Mouse (Mus musculus): ENCODE data around the gene Ano3. TPM values are rescaled to one million over a fixed set of nuclear protein-coding genes. Genes with fewer than 3 reads are reported as not detected.
"Not testable (repeated sequence)": the region's sequence is repeated elsewhere in the genome, so short reads cannot be mapped to it uniquely, and the experiment has no call there.

Gene Ano3
- 38.4 and 42.7 TPM in 2 replicates for polyA plus RNA-seq (2012; rRNA removed)

DNA sequence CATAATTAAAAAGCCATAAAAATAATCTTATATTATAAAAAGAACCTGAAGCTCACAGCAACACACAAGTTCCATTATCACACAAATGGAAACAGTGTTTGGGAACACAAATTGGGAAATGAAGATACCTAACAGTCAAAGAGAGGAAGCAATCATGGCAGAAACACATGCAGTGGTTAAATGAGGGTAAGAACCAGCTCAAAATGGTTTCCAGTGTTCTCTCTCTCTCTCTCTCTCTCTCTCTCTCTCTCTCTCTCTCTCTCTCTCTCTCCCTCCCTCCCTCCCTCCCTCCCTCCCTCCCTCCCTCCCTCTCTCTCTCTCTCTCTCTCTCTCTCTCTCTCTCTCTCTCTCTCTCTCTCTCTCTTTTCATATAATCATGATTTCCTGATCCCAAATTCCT, at the start of gene Ano3:
Ano3 (minus strand) TSS at position 101 of the 400 bp plus-strand sequence.
- Histone ChIP-seq H3K27ac (ENCODE audit: insufficient read depth, low read length) (peak within 1 kb of the TSS; percentile 55), H3K4me3 (ENCODE audit: insufficient read depth, low read length) (peak within 1 kb of the TSS; percentile 92)
- H3K4me1 ChIP-seq (ENCODE audit: control insufficient read depth, insufficient read depth, low read length) = not testable (repeated sequence)

DNA sequence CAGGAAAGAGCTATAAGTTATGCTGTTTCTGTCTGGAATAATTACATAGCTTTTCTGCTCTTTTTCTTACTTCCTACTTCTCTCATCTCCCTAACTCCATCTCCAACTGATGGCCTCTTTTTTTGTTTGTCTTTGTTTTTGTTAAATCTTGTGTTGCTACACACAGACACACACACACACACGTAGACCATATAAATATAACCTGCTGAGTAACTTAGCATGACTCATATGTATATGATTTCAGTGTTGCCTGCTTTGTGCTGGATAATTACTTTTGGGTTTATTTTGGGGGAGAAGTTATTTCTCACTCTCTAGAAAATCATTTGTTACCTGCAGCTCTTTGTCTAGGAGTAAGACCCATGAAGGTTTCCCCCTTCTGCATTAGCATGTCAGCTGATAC, 39.3 kb upstream of the Ano3 start:
- H3K27ac ChIP-seq (ENCODE audit: insufficient read depth, low read length) = no peak overlapping the region
- no peak for TF ChIP-seq CTCF (IDR thresholded peaks at IDR 0.05; ENCODE audit: extremely low read depth, insufficient read depth, low read length)
- TF ChIP-seq POLR2A (IDR thresholded peaks at IDR 0.05; ENCODE audit: extremely low read depth, insufficient read depth, low read length) = no peak
- no peak overlapping the region for H3K4me3 ChIP-seq (ENCODE audit: insufficient read depth, low read length)
- H3K4me1 ChIP-seq (ENCODE audit: control insufficient read depth, insufficient read depth, low read length) = no peaks in the 10 kb centered on the region

DNA sequence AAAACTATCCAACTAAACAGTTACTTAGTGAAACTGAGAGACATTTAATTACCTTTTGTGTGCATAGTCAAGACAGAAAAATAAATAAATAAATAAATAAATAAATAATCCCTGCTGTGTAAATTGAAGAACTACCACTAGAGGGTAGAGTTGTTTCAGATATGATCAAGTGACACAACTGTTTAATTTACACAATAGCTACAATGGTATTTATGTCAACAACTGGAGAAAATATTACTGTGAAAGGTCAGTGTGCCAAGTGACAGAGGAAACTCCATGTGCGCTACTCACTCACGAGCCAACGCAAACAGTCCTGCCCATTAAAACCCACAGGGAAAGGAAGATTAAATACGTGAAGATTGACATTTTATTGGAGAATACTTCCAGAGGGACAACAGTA, 38.8 kb upstream of the Ano3 start:
- no peak for TF ChIP-seq POLR2A (IDR thresholded peaks at IDR 0.05; ENCODE audit: extremely low read depth, insufficient read depth, low read length)
- TF ChIP-seq CTCF (IDR thresholded peaks at IDR 0.05; ENCODE audit: extremely low read depth, insufficient read depth, low read length) = no peak; the same call in 1 of the 2 replicates
- Histone ChIP-seq H3K4me1 (ENCODE audit: control insufficient read depth, insufficient read depth, low read length) (no peaks in the 10 kb centered on the region), H3K4me3 (ENCODE audit: insufficient read depth, low read length) (no peak overlapping the region), H3K27ac (ENCODE audit: insufficient read depth, low read length) (no peak overlapping the region)

DNA sequence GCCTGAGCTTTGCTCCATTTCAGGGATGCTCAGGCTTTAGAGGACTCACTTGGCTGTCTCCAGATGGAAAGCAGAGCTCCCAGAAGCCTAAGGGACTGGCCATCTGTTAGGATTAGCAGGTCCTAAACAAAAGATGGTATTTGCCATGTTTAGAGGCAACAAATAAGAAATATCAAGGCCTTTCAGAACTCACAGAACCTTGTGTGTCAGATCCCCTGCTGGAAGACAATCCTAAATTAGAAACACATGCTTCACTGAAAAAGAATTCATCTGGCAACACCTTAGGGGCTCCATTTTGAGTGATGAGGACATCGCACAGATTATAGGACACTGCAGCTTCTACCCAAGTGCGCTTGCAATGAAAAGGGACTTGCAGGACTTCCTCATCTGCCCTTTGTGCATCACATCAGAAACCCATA, 35.1 kb upstream of the Ano3 start:
- no peaks in the 10 kb centered on the region for H3K4me1 ChIP-seq (ENCODE audit: control insufficient read depth, insufficient read depth, low read length)
- no peak for TF ChIP-seq POLR2A (IDR thresholded peaks at IDR 0.05; ENCODE audit: extremely low read depth, insufficient read depth, low read length)
- no peak for TF ChIP-seq CTCF (IDR thresholded peaks at IDR 0.05; ENCODE audit: extremely low read depth, insufficient read depth, low read length)
- H3K4me3 ChIP-seq (ENCODE audit: insufficient read depth, low read length) = no peak overlapping the region
- H3K27ac ChIP-seq (ENCODE audit: insufficient read depth, low read length) = no peak overlapping the region

DNA sequence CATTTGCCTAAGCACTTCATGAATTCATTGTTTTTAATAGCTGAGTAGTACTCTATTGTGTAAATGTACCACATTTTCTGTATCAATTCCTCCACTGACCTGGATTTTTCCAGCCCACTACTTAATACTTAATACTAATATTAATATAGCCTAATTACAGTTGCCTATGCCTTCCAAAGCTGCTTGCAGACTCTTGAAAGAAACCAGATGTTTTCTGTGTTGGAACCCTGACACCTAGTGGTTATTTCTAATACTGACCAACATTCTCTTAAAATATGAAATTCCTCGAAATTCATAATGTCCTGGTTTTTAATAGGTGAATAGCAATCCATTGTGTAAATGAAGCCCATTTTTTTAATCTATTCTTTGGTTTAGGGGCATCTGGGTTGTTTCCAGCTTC, 31.0 kb upstream of the Ano3 start:
- H3K4me3 ChIP-seq (ENCODE audit: insufficient read depth, low read length) = no peak overlapping the region
- TF ChIP-seq CTCF (IDR thresholded peaks at IDR 0.05; ENCODE audit: extremely low read depth, insufficient read depth, low read length) = no peak
- H3K27ac ChIP-seq (ENCODE audit: insufficient read depth, low read length) = no peak overlapping the region
- no peaks in the 10 kb centered on the region for H3K4me1 ChIP-seq (ENCODE audit: control insufficient read depth, insufficient read depth, low read length)

DNA sequence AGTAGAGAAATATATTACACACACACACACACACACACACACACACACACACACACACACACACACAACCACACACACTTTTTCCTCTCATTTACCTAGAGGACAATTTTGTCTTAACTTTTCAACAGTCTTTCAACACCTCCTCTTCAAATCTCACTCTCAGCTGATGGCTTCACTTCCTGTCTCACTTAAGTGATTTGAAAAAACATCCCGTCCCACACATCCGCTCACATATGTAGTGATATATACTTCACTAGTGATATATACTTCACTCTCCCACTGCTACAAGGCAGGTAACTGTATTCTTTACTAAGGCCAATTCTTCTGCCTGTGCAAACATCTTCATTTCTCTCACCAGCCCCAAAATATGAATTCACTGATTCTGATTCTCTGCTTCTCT, 28.9 kb upstream of the Ano3 start:
- TF ChIP-seq CTCF (IDR thresholded peaks at IDR 0.05; ENCODE audit: extremely low read depth, insufficient read depth, low read length) (no peak), POLR2A (IDR thresholded peaks at IDR 0.05; ENCODE audit: extremely low read depth, insufficient read depth, low read length) (no peak)
- H3K4me3 ChIP-seq (ENCODE audit: insufficient read depth, low read length) = no peak overlapping the region
- no peaks in the 10 kb centered on the region for H3K4me1 ChIP-seq (ENCODE audit: control insufficient read depth, insufficient read depth, low read length)
- no peak overlapping the region for H3K27ac ChIP-seq (ENCODE audit: insufficient read depth, low read length)

DNA sequence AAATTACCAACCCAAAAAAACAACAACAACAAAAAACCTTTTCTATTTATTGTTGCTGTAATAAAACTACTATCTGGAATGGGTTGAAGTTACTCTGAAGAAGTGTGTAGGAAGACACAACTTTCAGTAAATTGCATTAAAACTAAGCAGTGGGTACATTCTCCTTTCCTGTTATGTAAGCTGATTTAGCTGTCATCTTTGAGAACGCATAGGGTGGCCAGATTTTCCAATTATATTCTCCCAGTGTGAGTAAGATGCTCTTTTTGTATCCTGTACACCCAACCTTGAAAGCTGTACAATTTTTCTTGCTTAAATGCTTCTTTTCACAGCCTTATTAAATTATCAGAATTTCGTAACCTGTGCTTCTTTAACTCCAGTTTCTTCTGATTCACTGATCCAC, 26.1 kb upstream of the Ano3 start:
- no peak overlapping the region for H3K4me3 ChIP-seq (ENCODE audit: insufficient read depth, low read length)
- H3K4me1 ChIP-seq (ENCODE audit: control insufficient read depth, insufficient read depth, low read length) = no peaks in the 10 kb centered on the region
- no peak for TF ChIP-seq POLR2A (IDR thresholded peaks at IDR 0.05; ENCODE audit: extremely low read depth, insufficient read depth, low read length)
- TF ChIP-seq CTCF (IDR thresholded peaks at IDR 0.05; ENCODE audit: extremely low read depth, insufficient read depth, low read length) = no peak
- H3K27ac ChIP-seq (ENCODE audit: insufficient read depth, low read length) = no peak overlapping the region

DNA sequence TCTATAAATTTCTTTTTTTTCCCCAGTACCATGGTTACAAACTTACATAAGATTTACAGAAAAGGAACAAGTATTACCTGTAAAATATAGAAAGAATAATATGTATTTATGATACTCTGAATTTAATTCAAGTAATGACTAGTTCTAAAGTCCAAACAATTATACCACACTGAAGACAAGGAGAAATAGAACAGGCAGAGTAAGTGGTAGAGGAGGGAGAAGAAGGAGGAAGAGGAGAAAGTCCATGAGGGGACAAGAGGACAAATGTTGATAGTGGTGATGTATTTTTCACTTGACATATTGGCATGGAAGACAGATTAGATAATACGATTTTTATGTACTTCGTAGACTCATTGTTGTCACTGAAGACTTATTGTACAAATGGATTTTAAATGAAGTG, 19.4 kb upstream of the Ano3 start:
- Histone ChIP-seq H3K4me1 (ENCODE audit: control insufficient read depth, insufficient read depth, low read length) (no peaks in the 10 kb centered on the region), H3K27ac (ENCODE audit: insufficient read depth, low read length) (no peak overlapping the region), H3K4me3 (ENCODE audit: insufficient read depth, low read length) (no peak overlapping the region)
- TF ChIP-seq CTCF (IDR thresholded peaks at IDR 0.05; ENCODE audit: extremely low read depth, insufficient read depth, low read length) (no peak), POLR2A (IDR thresholded peaks at IDR 0.05; ENCODE audit: extremely low read depth, insufficient read depth, low read length) (no peak)

DNA sequence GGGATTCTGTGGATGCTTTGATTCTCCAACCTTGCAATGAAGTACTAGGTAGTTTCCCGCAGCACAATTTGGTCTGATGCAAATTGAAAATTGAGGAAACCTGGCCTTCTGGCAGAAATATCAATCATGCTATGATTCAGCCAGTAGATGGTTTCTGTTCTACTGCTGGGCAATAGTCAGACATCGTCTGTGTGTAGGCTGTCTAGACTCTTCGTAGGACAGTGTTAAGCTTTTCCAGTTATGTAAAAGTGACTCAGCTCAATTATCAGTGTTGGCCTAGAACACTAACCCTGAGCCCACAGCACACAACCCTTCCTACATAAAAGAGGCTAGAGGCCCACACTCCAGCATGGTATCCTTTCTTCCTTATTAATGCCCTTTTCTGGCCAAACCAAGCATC, 14.7 kb upstream of the Ano3 start:
- Histone ChIP-seq H3K4me1 (ENCODE audit: control insufficient read depth, insufficient read depth, low read length) (no peaks in the 10 kb centered on the region), H3K4me3 (ENCODE audit: insufficient read depth, low read length) (no peak overlapping the region), H3K27ac (ENCODE audit: insufficient read depth, low read length) (no peak overlapping the region)
- TF ChIP-seq CTCF (IDR thresholded peaks at IDR 0.05; ENCODE audit: extremely low read depth, insufficient read depth, low read length) (no peak), POLR2A (IDR thresholded peaks at IDR 0.05; ENCODE audit: extremely low read depth, insufficient read depth, low read length) (no peak)

DNA sequence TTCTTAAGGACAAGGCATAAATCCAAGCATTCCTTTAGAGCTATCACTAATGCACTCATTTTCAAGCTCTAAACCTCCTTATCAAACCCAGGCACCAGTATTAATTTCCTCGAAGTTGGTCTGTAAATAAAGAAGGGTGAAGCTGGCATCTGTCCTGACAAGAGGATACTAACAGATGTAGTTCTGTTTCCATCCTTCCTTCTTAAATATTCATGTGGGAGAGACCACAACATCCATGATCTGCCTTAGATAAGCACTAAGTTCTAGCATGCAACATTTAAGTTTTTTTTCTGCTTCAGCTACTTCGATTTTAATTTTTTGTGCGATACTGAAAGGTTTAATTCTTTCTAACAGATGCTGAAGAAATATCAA, 305 bp downstream of the Ano3 start:
- TF ChIP-seq CTCF (IDR thresholded peaks at IDR 0.05; ENCODE audit: extremely low read depth, insufficient read depth, low read length) (no peak), POLR2A (IDR thresholded peaks at IDR 0.05; ENCODE audit: extremely low read depth, insufficient read depth, low read length) (no peak)

More for the DNA sequence above, 305 bp downstream of the Ano3 start:
- Histone ChIP-seq H3K27ac (ENCODE audit: insufficient read depth, low read length) (no peak overlapping the region), H3K4me1 (ENCODE audit: control insufficient read depth, insufficient read depth, low read length) (no peaks in the 10 kb centered on the region), H3K4me3 (ENCODE audit: insufficient read depth, low read length) (peak overlapping the region; percentile 92)

Measured in cortical plate, adult 2 months (tissue).